Mouse (Mus musculus) thymus, postnatal 36 days (tissue): ENCODE data around the gene Rbms3.

Source experiments
- DNase-seq, 2 experiments: peaks; one replicate each; pipeline ENCODE4 v3.0.0; 2022; ENCODE audit warnings: mixed read lengths in 2 of 2

The Rbms3 gene

GRCm38 (mm10) chr9:116569680-116570079, 1060.0 kb downstream of the Rbms3 start:
- no peak for DNase-seq

- no peak for DNase-seq
Measured at GRCm38 (mm10) chr9:116566711-116567110, 1063.0 kb downstream of the Rbms3 start.

GRCm38 (mm10) chr9:116557781-116558180, 1071.9 kb downstream of the Rbms3 start:
- no peak for DNase-seq

GRCm38 (mm10) chr9:116556641-116557040, 1073.1 kb downstream of the Rbms3 start:
- DNase-seq = no peak

- DNase-seq = no peak
Measured at GRCm38 (mm10) chr9:116553181-116553580, 1076.5 kb downstream of the Rbms3 start.

GRCm38 (mm10) chr9:116546156-116546555, 1083.6 kb downstream of the Rbms3 start:
- no peak for DNase-seq

- DNase-seq = no peak
Measured at GRCm38 (mm10) chr9:116542793-116543192, 1086.9 kb downstream of the Rbms3 start.

GRCm38 (mm10) chr9:116541976-116542375, 1087.7 kb downstream of the Rbms3 start:
- no peak for DNase-seq

GRCm38 (mm10) chr9:116535709-116536108, 1094.0 kb downstream of the Rbms3 start:
- peak in 1 of 2 experiments; percentile 5 for DNase-seq

GRCm38 (mm10) chr9:116533381-116533780, 1096.3 kb downstream of the Rbms3 start:
- DNase-seq = no peak

- DNase-seq = no peak
Measured at GRCm38 (mm10) chr9:116531121-116531520, 1098.6 kb downstream of the Rbms3 start.

GRCm38 (mm10) chr9:116524386-116524785, 1105.3 kb downstream of the Rbms3 start:
- no peak for DNase-seq
